ENCODE assay signal across 8 mouse cellular contexts in genomic region chr3:95174011-95174592, GRCm38 (mm10). TPM values are rescaled to one million over a fixed set of nuclear protein-coding genes. Genes with fewer than 3 reads are reported as not detected.
A peak's percentile ranks its signal among the peaks of the same experiment; 100 is the strongest.
DNase-seq lines count a peak whose midpoint lies in the region; TF ChIP-seq lines count a peak whose summit lies in the region.

No protein-coding gene starts in this region.

- intact Hi-C loops in left cerebral cortex, adult 2 months (cut with DNase I), result loop anchor here (1.0 kb wide), 1 partner anchor 32 kb away; the partner anchor contains the start of gene Tnfaip8l2

- TF ChIP-seq CTCF in left cerebral cortex, adult 2 months (IDR thresholded peaks at IDR 0.05), result peak; percentile 88

- H3K27ac ChIP-seq in left cerebral cortex, adult 2 months, result no peak overlapping the region

- DNase-seq in adrenal gland, adult (ENCODE audit: inconsistent age in 2 of 2, low spot score in 1 of 2), result peak; percentile 85 to 96
- peak; percentile 88 for DNase-seq in embryo, embryonic 10 days (ENCODE audit: low spot score)
- peak; percentile 79 for DNase-seq in gastrocnemius, postnatal 25 days
- peak; percentile 90 for DNase-seq in induced T-regulatory cell, adult 2 months (ENCODE audit: low read depth)
- DNase-seq in left cerebral cortex, adult 2 months (ENCODE audit: extremely low spot score in 1 of 2, low spot score in 2 of 2), result peak; percentile 62 to 79
- peak; percentile 83 to 87 for DNase-seq in right cerebral cortex, postnatal 10 days (ENCODE audit: low spot score in 2 of 2)
- DNase-seq in urinary bladder, postnatal 25 days (ENCODE audit: low spot score), result peak; percentile 86

- H3K4me3 ChIP-seq in left cerebral cortex, adult 2 months, result peak overlapping the region; percentile 32
- H3K4me3 ChIP-seq in megakaryocyte, embryonic 14.5 days (replicated peaks), result peak overlapping the region; percentile 88

- H3K4me1 ChIP-seq in megakaryocyte, embryonic 14.5 days, result peaks cover 48% of the 10 kb centered on the region

- H3K36me3 ChIP-seq in megakaryocyte, embryonic 14.5 days (replicated peaks; ENCODE audit: low read length), result no peaks in the 10 kb centered on the region

- H3K27me3 ChIP-seq in megakaryocyte, embryonic 14.5 days (replicated peaks), result peaks cover 53% of the 10 kb centered on the region

- H3K9me3 ChIP-seq in megakaryocyte, embryonic 14.5 days, result peaks cover 7% of the 10 kb centered on the region; the same call in 1 of the 2 replicates

RNA-seq across cellular contexts. Expression of gene Sema6c, which starts 13.8 kb away (rescaled TPM):
- 100 to 1,000 TPM in 1 of 2 experiments, 10 to 100 TPM in 1; 98.2 to 101 TPM for total RNA-seq in gastrocnemius, postnatal 25 days (2021)
- total RNA-seq in left cerebral cortex, adult 2 months (2021), result 10 to 100 TPM; 24.8 to 26.5 TPM
- 1.2 and 4.0 TPM in 2 replicates for polyA plus RNA-seq in megakaryocyte, embryonic 14.5 days (2012; ENCODE audit: insufficient read depth, low replicate concordance)

RNA-seq across cellular contexts. Expression of gene Tnfaip8l2, which starts 31.9 kb away (rescaled TPM):
- under 1 TPM; 0.48 to 0.97 TPM for total RNA-seq in gastrocnemius, postnatal 25 days (2021)
- 1 to 10 TPM; 2.5 to 2.6 TPM for total RNA-seq in left cerebral cortex, adult 2 months (2021)
- polyA plus RNA-seq in megakaryocyte, embryonic 14.5 days (2012; ENCODE audit: insufficient read depth, low replicate concordance), result 34.2 TPM in 1 of 2 replicates, not detected in the other

RNA-seq across cellular contexts. Expression of gene Lysmd1, which starts 40.2 kb away (rescaled TPM):
- total RNA-seq in gastrocnemius, postnatal 25 days (2021), result 1 to 10 TPM; 6.4 to 7.0 TPM
- 10 to 100 TPM; 13.5 to 16.1 TPM for total RNA-seq in left cerebral cortex, adult 2 months (2021)
- 3.8 and 5.1 TPM in 2 replicates for polyA plus RNA-seq in megakaryocyte, embryonic 14.5 days (2012; ENCODE audit: insufficient read depth, low replicate concordance)

RNA-seq across cellular contexts. Expression of gene Scnm1, which starts 40.3 kb away (rescaled TPM):
- 10 to 100 TPM; 26.6 to 34.1 TPM for total RNA-seq in gastrocnemius, postnatal 25 days (2021)
- total RNA-seq in left cerebral cortex, adult 2 months (2021), result 10 to 100 TPM; 45.6 to 49.7 TPM
- 5.8 and 7.2 TPM in 2 replicates for polyA plus RNA-seq in megakaryocyte, embryonic 14.5 days (2012; ENCODE audit: insufficient read depth, low replicate concordance)

RNA-seq across cellular contexts. Expression of gene Gabpb2, which starts 43.6 kb away (rescaled TPM):
- total RNA-seq in gastrocnemius, postnatal 25 days (2021), result 1 to 10 TPM; 8.2 to 8.3 TPM
- 10 to 100 TPM; 10.9 to 11.8 TPM for total RNA-seq in left cerebral cortex, adult 2 months (2021)
- polyA plus RNA-seq in megakaryocyte, embryonic 14.5 days (2012; ENCODE audit: insufficient read depth, low replicate concordance), result 0.60 TPM in 1 of 2 replicates, not detected in the other
